Mouse (Mus musculus) forebrain, embryonic 15.5 days (tissue): ENCODE data around the gene Mpdu1. TPM values are rescaled to one million over a fixed set of nuclear protein-coding genes. Genes with fewer than 3 reads are reported as not detected.

ENCODE experiments used
- ATAC-seq: fragments of 200-750 bp; cut with Nextera tagmentation; replicated peaks from 2 replicates; pipeline ENCODE4 v1.8.0; 2017; ENCODE audit warnings: mild to moderate bottlenecking, moderate TSS enrichment, moderate library complexity
- H3K27ac ChIP-seq: fragments of 300-500 bp; sonication (generic); replicated peaks from 2 replicates; pipeline ENCODE4 v1.5.1; 2015; ENCODE audit warnings: mild to moderate bottlenecking, inconsistent platforms
- H3K27me3 ChIP-seq: fragments of 300-500 bp; sonication (generic); 2 replicates; pipeline ENCODE4 v1.6.1; 2015; ENCODE audit warnings: inconsistent platforms
- H3K36me3 ChIP-seq: fragments of 300-500 bp; sonication (generic); 2 replicates; pipeline ENCODE4 v1.6.1; 2015; ENCODE audit warnings: mild to moderate bottlenecking, inconsistent platforms
- H3K4me1 ChIP-seq: fragments of 300-500 bp; sonication (generic); 2 replicates; pipeline ENCODE4 v1.6.1; 2015; ENCODE audit warnings: inconsistent platforms
- H3K4me2 ChIP-seq: fragments of 300-500 bp; sonication (generic); replicated peaks from 2 replicates; pipeline ENCODE4 v1.6.1; 2015; ENCODE audit warnings: mild to moderate bottlenecking, inconsistent platforms
- H3K4me3 ChIP-seq: fragments of 300-500 bp; sonication (generic); 2 replicates; pipeline ENCODE4 v1.5.1; 2015; ENCODE audit warnings: mild to moderate bottlenecking, inconsistent platforms
- H3K9ac ChIP-seq: fragments of 300-500 bp; sonication (generic); replicated peaks from 2 replicates; pipeline ENCODE4 v1.6.1; 2015; ENCODE audit warnings: mild to moderate bottlenecking, inconsistent platforms
- H3K9me3 ChIP-seq: fragments of 300-500 bp; sonication (generic); 2 replicates; pipeline ENCODE4 v1.6.1; 2016; ENCODE audit warnings: inconsistent platforms
- WGBS: fragments of 180-500 bp; shearing (Covaris S2); methylation state at CpG from one replicate; pipeline ENCODE4 v1.1.7; 2015; ENCODE audit warnings: mixed read lengths; 5-methylcytosine and 5-hydroxymethylcytosine counted together
- polyA plus RNA-seq: library from polyadenylated mRNA; unstranded; fragments of >200 nt; fragmentation: Nextera tagmentation; extraction: Ambion mirVana; gene quantifications from 2 replicates; pipeline ENCODE4 v1.2.1, GENCODE M21; 2015

Gene Mpdu1
- polyA plus RNA-seq, 1 experiment from 2014 or later: 89.1 TPM

- no peaks in the 10 kb centered on the region for H3K9me3 ChIP-seq
- H3K27me3 ChIP-seq: no peaks in the 10 kb centered on the region
- no peak overlapping the region for H3K4me3 ChIP-seq
- ATAC-seq: no peak
- no peak overlapping the region for H3K4me2 ChIP-seq
- peaks cover 31% of the 10 kb centered on the region for H3K4me1 ChIP-seq
- H3K36me3 ChIP-seq: no peaks in the 10 kb centered on the region
- 17% methylated on average over 4 of the region's 4 CpGs for WGBS
- H3K9ac ChIP-seq: no peak overlapping the region
- 0 out of 2 replicates have a peak overlapping the region, but pooled peaks have one; percentile 39 for H3K27ac ChIP-seq
Observed at GRCm38 (mm10) chr11:69686377-69686776, 23.9 kb upstream of the Mpdu1 start.

DNA sequence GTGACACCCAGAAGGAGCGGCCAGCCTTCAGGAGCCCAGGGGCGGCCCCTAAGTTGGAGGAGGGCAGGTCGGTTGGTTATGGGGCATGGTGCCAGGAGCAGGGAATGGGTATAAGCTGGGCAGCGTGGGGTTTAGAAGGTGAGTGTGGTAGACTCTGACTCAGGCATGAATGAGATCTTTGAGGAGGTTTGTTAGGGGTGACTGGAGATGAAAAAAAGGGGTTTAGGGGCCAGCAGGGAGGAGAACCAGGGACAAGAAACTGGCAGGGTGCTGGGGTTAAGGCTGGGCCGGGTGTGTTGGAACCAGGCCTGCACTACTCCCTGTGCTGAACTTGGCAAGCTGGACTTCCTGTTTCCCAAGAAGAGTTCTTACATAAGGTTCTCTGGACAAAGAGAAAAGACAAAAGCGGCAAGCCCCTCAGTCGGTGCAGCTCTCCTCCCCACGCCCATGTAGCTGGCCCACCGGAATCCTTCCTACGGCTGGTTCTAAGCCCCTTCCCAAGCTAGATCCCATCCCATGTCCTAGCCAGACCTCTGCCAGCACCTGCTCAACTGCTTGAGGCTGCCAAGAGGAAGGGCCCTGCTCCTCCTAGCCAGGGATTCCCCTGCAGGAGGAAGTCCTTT lies 23.2 kb upstream of the Mpdu1 start, which contains the start of gene Tnfsf13:
Tnfsf13 (minus strand) TSS at position 259 of the 623 bp plus-strand sequence.
- Histone ChIP-seq H3K27ac (peak within 1 kb of the TSS; percentile 39; the same call in 1 of the 2 replicates), H3K9ac (no peak within 1 kb of the TSS), H3K36me3 (no peaks in the 10 kb centered on the region), H3K4me3 (no peak within 1 kb of the TSS), H3K4me1 (peaks cover 38% of the 10 kb centered on the region), H3K9me3 (no peaks in the 10 kb centered on the region), H3K4me2 (no peak within 1 kb of the TSS), H3K27me3 (no peaks in the 10 kb centered on the region)
- ATAC-seq: no peak
- 45% methylated on average over 10 of the region's 10 CpGs for WGBS

- 0 out of 2 replicates have a peak overlapping the region, but pooled peaks have one; percentile 39 for H3K27ac ChIP-seq
- no peak overlapping the region for H3K4me3 ChIP-seq
- H3K36me3 ChIP-seq: peaks cover 3% of the 10 kb centered on the region; the same call in 1 of the 2 replicates
- no peak overlapping the region for H3K4me2 ChIP-seq
- H3K27me3 ChIP-seq: no peaks in the 10 kb centered on the region
- ATAC-seq: no peak
- H3K9ac ChIP-seq: no peak overlapping the region
- H3K4me1 ChIP-seq: peaks cover 45% of the 10 kb centered on the region
- WGBS: 76% methylated on average over 6 of the region's 6 CpGs
- no peaks in the 10 kb centered on the region for H3K9me3 ChIP-seq
Observed at GRCm38 (mm10) chr11:69684936-69685335, 22.5 kb upstream of the Mpdu1 start.

GRCm38 (mm10) chr11:69684128-69684745 lies 21.8 kb upstream of the Mpdu1 start:
- no peak for ATAC-seq
- Histone ChIP-seq H3K4me1 (peaks cover 51% of the 10 kb centered on the region), H3K9me3 (no peaks in the 10 kb centered on the region), H3K4me2 (no peak overlapping the region), H3K4me3 (no peak overlapping the region), H3K27ac (no peak overlapping the region), H3K9ac (no peak overlapping the region), H3K27me3 (no peaks in the 10 kb centered on the region), H3K36me3 (peaks cover 3% of the 10 kb centered on the region; the same call in 1 of the 2 replicates)
- WGBS: 82% methylated on average over 12 of the region's 12 CpGs

DNA sequence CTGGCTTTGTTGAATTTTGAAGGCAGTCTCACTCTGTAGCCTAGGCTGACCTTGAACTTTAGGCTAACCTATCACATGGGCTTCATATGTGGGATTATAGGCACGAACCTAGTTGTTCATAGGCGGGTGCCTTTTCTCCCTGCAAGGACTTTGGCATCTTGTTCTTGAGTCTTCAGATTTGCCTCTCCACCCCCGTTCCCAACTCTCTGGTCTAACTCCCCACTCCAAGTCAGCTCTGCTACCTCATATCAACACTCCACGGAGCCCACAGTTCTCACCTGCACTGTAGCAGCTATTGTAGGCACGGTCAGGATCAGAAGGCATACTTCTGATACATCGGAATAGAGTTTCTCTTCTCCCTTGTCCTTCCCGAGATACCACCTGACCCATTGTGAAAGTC lies 21.1 kb upstream of the Mpdu1 start:
- Histone ChIP-seq H3K4me3 (no peak overlapping the region), H3K27me3 (no peaks in the 10 kb centered on the region), H3K36me3 (peaks cover 6% of the 10 kb centered on the region), H3K4me2 (no peak overlapping the region), H3K27ac (peak overlapping the region; percentile 92), H3K9me3 (no peaks in the 10 kb centered on the region), H3K4me1 (peaks cover 57% of the 10 kb centered on the region), H3K9ac (no peak overlapping the region)
- no peak for ATAC-seq
- WGBS: 82% methylated on average over 7 of the region's 7 CpGs

DNA sequence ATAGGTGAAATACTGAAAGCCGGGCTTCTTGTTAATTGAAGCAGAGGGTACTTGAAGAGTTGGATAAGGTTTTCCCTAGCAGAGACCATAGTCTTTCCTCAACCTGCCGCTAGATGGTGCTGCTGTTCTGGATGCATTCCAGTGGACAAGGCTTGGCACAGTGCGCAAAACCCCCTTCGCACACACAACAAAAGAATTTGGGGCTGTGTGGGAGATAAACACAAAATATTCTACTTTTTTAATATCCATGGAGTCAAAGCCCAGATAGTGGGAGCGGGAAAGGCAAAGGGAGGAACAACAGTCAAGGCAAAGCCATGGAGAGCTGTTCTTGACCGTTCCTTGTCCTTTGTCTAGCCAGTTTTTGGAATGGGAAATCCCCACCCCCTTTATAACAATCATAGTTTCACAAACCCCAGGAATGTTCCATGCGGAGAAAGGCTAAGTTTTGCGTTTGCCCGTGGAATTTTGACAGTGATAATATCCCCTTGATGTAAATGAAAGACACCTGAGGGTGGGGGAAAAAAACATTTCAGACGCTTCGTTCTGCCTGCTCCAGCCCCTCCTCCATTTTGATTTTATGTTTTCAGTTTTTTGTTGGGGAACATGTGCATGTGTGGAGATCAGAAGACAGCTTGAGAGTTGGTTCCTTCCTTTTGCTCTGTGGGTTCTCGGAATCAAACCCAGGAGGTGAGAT lies 20.5 kb upstream of the Mpdu1 start:
- ATAC-seq: peak; percentile 55
- no peaks in the 10 kb centered on the region for H3K9me3 ChIP-seq
- H3K27me3 ChIP-seq: no peaks in the 10 kb centered on the region
- WGBS: 14% methylated on average over 12 of the region's 12 CpGs
- peaks cover 12% of the 10 kb centered on the region for H3K36me3 ChIP-seq
- peak overlapping the region; percentile 96 for H3K4me2 ChIP-seq
- peak overlapping the region; percentile 92 for H3K27ac ChIP-seq
- peak overlapping the region; percentile 52 for H3K9ac ChIP-seq
- H3K4me1 ChIP-seq: peaks cover 59% of the 10 kb centered on the region
- peak overlapping the region; percentile 78 for H3K4me3 ChIP-seq

DNA sequence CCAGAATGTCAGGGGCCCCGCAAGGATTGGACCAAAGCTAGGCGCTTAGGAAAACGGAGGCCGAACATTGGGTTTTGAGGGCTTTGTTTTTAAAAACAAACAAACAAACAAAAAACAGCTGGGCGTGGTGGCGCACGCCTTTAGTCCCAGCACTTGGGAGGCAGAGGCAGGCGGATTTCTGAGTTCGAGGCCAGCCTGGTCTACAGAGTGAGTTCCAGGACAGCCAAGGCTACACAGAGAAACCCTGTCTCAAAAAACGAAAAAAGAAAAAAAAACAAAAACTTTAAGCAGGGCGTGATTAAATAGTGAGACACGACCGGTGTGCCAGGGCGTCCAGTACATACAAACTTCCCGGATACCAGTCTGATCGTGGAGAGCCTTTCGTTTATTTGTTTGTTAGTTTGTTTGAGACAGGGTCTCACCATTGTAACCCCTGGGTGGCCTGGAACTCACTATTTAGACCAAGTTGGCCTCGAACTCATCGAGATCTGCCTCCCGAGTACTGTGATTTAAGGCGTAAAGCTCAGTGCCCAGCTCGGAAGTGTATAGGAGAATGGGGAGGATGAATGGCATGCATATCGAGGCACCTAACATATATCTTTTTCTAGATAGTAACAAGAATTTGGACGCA lies 19.9 kb upstream of the Mpdu1 start:
- WGBS: 22% methylated on average over 24 of the region's 24 CpGs
- Histone ChIP-seq H3K9me3 (no peaks in the 10 kb centered on the region), H3K9ac (peak overlapping the region; percentile 82), H3K27ac (peak overlapping the region; percentile 92), H3K27me3 (no peaks in the 10 kb centered on the region), H3K4me3 (peak overlapping the region; percentile 78), H3K4me1 (peaks cover 59% of the 10 kb centered on the region), H3K36me3 (peaks cover 16% of the 10 kb centered on the region), H3K4me2 (peak overlapping the region; percentile 96)
- peak; percentile 4; the same call in 1 of the 2 replicates for ATAC-seq

- Histone ChIP-seq H3K4me1 (peaks cover 59% of the 10 kb centered on the region), H3K4me3 (peak within 1 kb of the TSS; percentile 78), H3K27ac (peak within 1 kb of the TSS; percentile 92), H3K36me3 (peaks cover 23% of the 10 kb centered on the region), H3K9me3 (no peaks in the 10 kb centered on the region), H3K9ac (peak within 1 kb of the TSS; percentile 82), H3K4me2 (peak within 1 kb of the TSS; percentile 96), H3K27me3 (no peaks in the 10 kb centered on the region)
- ATAC-seq: peak; percentile 97
- under 1% methylated on average over 71 of the region's 80 CpGs for WGBS
Observed at GRCm38 (mm10) chr11:69681314-69682208, 19.1 kb upstream of the Mpdu1 start, which contains the start of gene Senp3. Gene Senp3, minus strand, starts transcription at chr11:69682084.

DNA sequence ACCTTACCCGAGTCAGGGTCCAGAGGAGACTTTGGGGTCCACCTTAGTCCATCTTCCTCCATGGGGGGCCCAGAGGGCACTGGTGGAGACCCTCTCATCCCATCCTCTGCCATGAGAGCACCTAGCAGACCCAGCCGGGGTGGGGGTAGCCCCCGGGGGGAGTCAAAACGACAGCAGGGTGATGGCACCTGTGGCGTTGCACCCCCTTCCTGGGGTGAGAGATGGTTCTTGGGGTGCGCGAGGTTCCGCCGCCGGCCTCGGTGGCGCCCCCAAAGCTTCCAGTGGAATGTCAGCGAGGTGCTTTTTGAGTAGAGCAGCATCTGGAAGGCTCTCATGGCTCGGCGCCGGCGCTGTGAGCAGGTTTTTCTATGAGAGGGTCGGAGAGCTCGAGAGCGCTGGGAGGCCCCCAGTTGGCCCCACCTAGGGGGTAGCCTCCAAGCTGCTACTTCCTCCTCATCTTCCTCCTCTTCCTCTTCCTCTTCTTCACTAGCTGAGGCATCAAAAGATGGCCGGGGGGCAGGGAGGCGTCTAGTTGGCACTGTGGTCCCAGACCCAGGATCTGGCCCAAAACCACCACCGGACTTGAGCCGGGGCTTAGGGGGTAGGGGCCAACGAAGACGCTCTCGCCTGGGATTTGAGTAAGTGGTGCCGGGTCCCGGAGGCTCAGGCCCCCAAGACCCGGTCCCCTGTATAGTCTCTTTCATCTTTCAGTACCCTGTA lies 17.9 kb upstream of the Mpdu1 start:
- Histone ChIP-seq H3K4me1 (peaks cover 48% of the 10 kb centered on the region), H3K9me3 (no peaks in the 10 kb centered on the region), H3K4me2 (peak overlapping the region; percentile 96), H3K4me3 (peak overlapping the region; percentile 78), H3K9ac (0 out of 2 replicates have a peak overlapping the region, but pooled peaks have one; percentile 82), H3K27ac (no peak overlapping the region), H3K36me3 (peaks cover 36% of the 10 kb centered on the region), H3K27me3 (no peaks in the 10 kb centered on the region)
- ATAC-seq: no peak
- WGBS: 88% methylated on average over 30 of the region's 30 CpGs

- Histone ChIP-seq H3K9me3 (no peaks in the 10 kb centered on the region), H3K9ac (no peak overlapping the region), H3K36me3 (peaks cover 47% of the 10 kb centered on the region), H3K27ac (no peak overlapping the region), H3K4me3 (no peak overlapping the region), H3K4me1 (peaks cover 43% of the 10 kb centered on the region), H3K4me2 (no peak overlapping the region), H3K27me3 (no peaks in the 10 kb centered on the region)
- 100% methylated on average over 2 of the region's 2 CpGs for WGBS
- ATAC-seq: no peak
Observed at GRCm38 (mm10) chr11:69679144-69679543, 16.7 kb upstream of the Mpdu1 start.
